Mouse (Mus musculus): ENCODE data around the gene Mdc1. TPM values are rescaled to one million over a fixed set of nuclear protein-coding genes. Genes with fewer than 3 reads are reported as not detected.

Mdc1 gene
- polyA plus RNA-seq (2015; fragmentation: Illumina TruSeq; extraction: RNeasy Lipid Tissue Mini Kit (QIAGEN cat#74804); ENCODE audit: low read depth, low replicate concordance) = 7.9 TPM

GRCm38 (mm10) chr17:35841076-35841950, at the start of gene Mdc1:
TSS of gene Mdc1 (plus strand) at chr17:35841515.

GRCm38 (mm10) chr17:35821439-35822430, 19.6 kb upstream of the Mdc1 start, which contains the start of gene Ier3:
TSS of gene Ier3 (plus strand) at chr17:35821684.

GRCm38 (mm10) chr17:35822964-35823937, 18.1 kb upstream of the Mdc1 start, which contains the start of gene Flot1:
TSS of gene Flot1 (plus strand) at chr17:35823230.

GRCm38 (mm10) chr17:35838122-35838544, 3.2 kb upstream of the Mdc1 start, which contains the start of gene Tubb5:
TSS of gene Tubb5 (minus strand) at chr17:35838306.

GRCm38 (mm10) chr17:35861198-35861857, 20.0 kb downstream of the Mdc1 start, which contains the start of gene Nrm:
TSS of gene Nrm (plus strand) at chr17:35861318.

GRCm38 (mm10) chr17:35865481-35866280, 24.4 kb downstream of the Mdc1 start, which contains the start of gene Ppp1r18:
TSS of gene Ppp1r18 (plus strand) at chr17:35865593.

GRCm38 (mm10) chr17:35879245-35880057, 38.1 kb downstream of the Mdc1 start, which contains the start of gene Dhx16:
TSS of gene Dhx16 (plus strand) at chr17:35879819.

GRCm38 (mm10) chr17:35896781-35897643, 55.7 kb downstream of the Mdc1 start, which contains the start of gene 2310061I04Rik:
TSS of gene 2310061I04Rik (minus strand) at chr17:35897431.

Other genes starting within 250 kb of the Mdc1 start
- gene Sfta2, start 240.0 kb upstream of the Mdc1 start, polyA plus RNA-seq (2015; fragmentation: Illumina TruSeq; extraction: RNeasy Lipid Tissue Mini Kit (QIAGEN cat#74804); ENCODE audit: low read depth, low replicate concordance) = not detected
- not detected for gene Gm9573, start 214.9 kb upstream of the Mdc1 start, polyA plus RNA-seq (2015; fragmentation: Illumina TruSeq; extraction: RNeasy Lipid Tissue Mini Kit (QIAGEN cat#74804); ENCODE audit: low read depth, low replicate concordance)
- not detected for gene Mucl3, start 197.8 kb upstream of the Mdc1 start, polyA plus RNA-seq (2015; fragmentation: Illumina TruSeq; extraction: RNeasy Lipid Tissue Mini Kit (QIAGEN cat#74804); ENCODE audit: low read depth, low replicate concordance)
- gene Vars2, start 173.9 kb upstream of the Mdc1 start, polyA plus RNA-seq (2015; fragmentation: Illumina TruSeq; extraction: RNeasy Lipid Tissue Mini Kit (QIAGEN cat#74804); ENCODE audit: low read depth, low replicate concordance) = 20.2 TPM
- gene Gtf2h4, start 167.8 kb upstream of the Mdc1 start, polyA plus RNA-seq (2015; fragmentation: Illumina TruSeq; extraction: RNeasy Lipid Tissue Mini Kit (QIAGEN cat#74804); ENCODE audit: low read depth, low replicate concordance) = 19.8 TPM
- 52.9 TPM for gene Ddr1, start 136.9 kb upstream of the Mdc1 start, polyA plus RNA-seq (2015; fragmentation: Illumina TruSeq; extraction: RNeasy Lipid Tissue Mini Kit (QIAGEN cat#74804); ENCODE audit: low read depth, low replicate concordance)
- gene Ier3, start 19.8 kb upstream of the Mdc1 start, polyA plus RNA-seq (2015; fragmentation: Illumina TruSeq; extraction: RNeasy Lipid Tissue Mini Kit (QIAGEN cat#74804); ENCODE audit: low read depth, low replicate concordance) = 14.8 TPM
- 140 TPM for gene Flot1, start 18.3 kb upstream of the Mdc1 start, polyA plus RNA-seq (2015; fragmentation: Illumina TruSeq; extraction: RNeasy Lipid Tissue Mini Kit (QIAGEN cat#74804); ENCODE audit: low read depth, low replicate concordance)
- gene Tubb5, start 3.2 kb upstream of the Mdc1 start, polyA plus RNA-seq (2015; fragmentation: Illumina TruSeq; extraction: RNeasy Lipid Tissue Mini Kit (QIAGEN cat#74804); ENCODE audit: low read depth, low replicate concordance) = 402 TPM
- 3.0 TPM for gene Nrm, start 19.8 kb downstream of the Mdc1 start, polyA plus RNA-seq (2015; fragmentation: Illumina TruSeq; extraction: RNeasy Lipid Tissue Mini Kit (QIAGEN cat#74804); ENCODE audit: low read depth, low replicate concordance)
- 8.6 TPM for gene Ppp1r18, start 24.1 kb downstream of the Mdc1 start, polyA plus RNA-seq (2015; fragmentation: Illumina TruSeq; extraction: RNeasy Lipid Tissue Mini Kit (QIAGEN cat#74804); ENCODE audit: low read depth, low replicate concordance)
- gene Dhx16, start 38.3 kb downstream of the Mdc1 start, polyA plus RNA-seq (2015; fragmentation: Illumina TruSeq; extraction: RNeasy Lipid Tissue Mini Kit (QIAGEN cat#74804); ENCODE audit: low read depth, low replicate concordance) = 27.2 TPM
- gene 2310061I04Rik, start 55.9 kb downstream of the Mdc1 start, polyA plus RNA-seq (2015; fragmentation: Illumina TruSeq; extraction: RNeasy Lipid Tissue Mini Kit (QIAGEN cat#74804); ENCODE audit: low read depth, low replicate concordance) = 90.2 TPM
- 53.4 TPM for gene Atat1, start 68.6 kb downstream of the Mdc1 start, polyA plus RNA-seq (2015; fragmentation: Illumina TruSeq; extraction: RNeasy Lipid Tissue Mini Kit (QIAGEN cat#74804); ENCODE audit: low read depth, low replicate concordance)
- gene Mrps18b, start 74.9 kb downstream of the Mdc1 start, polyA plus RNA-seq (2015; fragmentation: Illumina TruSeq; extraction: RNeasy Lipid Tissue Mini Kit (QIAGEN cat#74804); ENCODE audit: low read depth, low replicate concordance) = 53.1 TPM
- 30.3 TPM for gene Ppp1r10, start 74.9 kb downstream of the Mdc1 start, polyA plus RNA-seq (2015; fragmentation: Illumina TruSeq; extraction: RNeasy Lipid Tissue Mini Kit (QIAGEN cat#74804); ENCODE audit: low read depth, low replicate concordance)
- 64.4 TPM for gene Abcf1, start 128.2 kb downstream of the Mdc1 start, polyA plus RNA-seq (2015; fragmentation: Illumina TruSeq; extraction: RNeasy Lipid Tissue Mini Kit (QIAGEN cat#74804); ENCODE audit: low read depth, low replicate concordance)
- gene Gnl1, start 138.3 kb downstream of the Mdc1 start, polyA plus RNA-seq (2015; fragmentation: Illumina TruSeq; extraction: RNeasy Lipid Tissue Mini Kit (QIAGEN cat#74804); ENCODE audit: low read depth, low replicate concordance) = 131 TPM
- 28.9 TPM for gene Prr3, start 138.7 kb downstream of the Mdc1 start, polyA plus RNA-seq (2015; fragmentation: Illumina TruSeq; extraction: RNeasy Lipid Tissue Mini Kit (QIAGEN cat#74804); ENCODE audit: low read depth, low replicate concordance)
- gene H2-T24, start 179.0 kb downstream of the Mdc1 start, polyA plus RNA-seq (2015; fragmentation: Illumina TruSeq; extraction: RNeasy Lipid Tissue Mini Kit (QIAGEN cat#74804); ENCODE audit: low read depth, low replicate concordance) = 2.6 TPM
- gene H2-T23, start 191.3 kb downstream of the Mdc1 start, polyA plus RNA-seq (2015; fragmentation: Illumina TruSeq; extraction: RNeasy Lipid Tissue Mini Kit (QIAGEN cat#74804); ENCODE audit: low read depth, low replicate concordance) = 26.7 TPM
- 35.7 TPM for gene H2-T22, start 201.2 kb downstream of the Mdc1 start, polyA plus RNA-seq (2015; fragmentation: Illumina TruSeq; extraction: RNeasy Lipid Tissue Mini Kit (QIAGEN cat#74804); ENCODE audit: low read depth, low replicate concordance)
- not detected for gene Gm6034, start 201.4 kb downstream of the Mdc1 start, polyA plus RNA-seq (2015; fragmentation: Illumina TruSeq; extraction: RNeasy Lipid Tissue Mini Kit (QIAGEN cat#74804); ENCODE audit: low read depth, low replicate concordance)
- gene Gm11127, start 216.9 kb downstream of the Mdc1 start, polyA plus RNA-seq (2015; fragmentation: Illumina TruSeq; extraction: RNeasy Lipid Tissue Mini Kit (QIAGEN cat#74804); ENCODE audit: low read depth, low replicate concordance) = 0.46 TPM

All from brain, adult 10 weeks (tissue).